Mouse (Mus musculus): Measurements from ENCODE around the gene Lpo. TPM values are rescaled to one million over a fixed set of nuclear protein-coding genes. Genes with fewer than 3 reads are reported as not detected.
A peak's percentile ranks its signal among the peaks of the same experiment; 100 is the strongest.

The Lpo gene
- polyA plus RNA-seq, 1 experiment, result 0.50 TPM

DNA sequence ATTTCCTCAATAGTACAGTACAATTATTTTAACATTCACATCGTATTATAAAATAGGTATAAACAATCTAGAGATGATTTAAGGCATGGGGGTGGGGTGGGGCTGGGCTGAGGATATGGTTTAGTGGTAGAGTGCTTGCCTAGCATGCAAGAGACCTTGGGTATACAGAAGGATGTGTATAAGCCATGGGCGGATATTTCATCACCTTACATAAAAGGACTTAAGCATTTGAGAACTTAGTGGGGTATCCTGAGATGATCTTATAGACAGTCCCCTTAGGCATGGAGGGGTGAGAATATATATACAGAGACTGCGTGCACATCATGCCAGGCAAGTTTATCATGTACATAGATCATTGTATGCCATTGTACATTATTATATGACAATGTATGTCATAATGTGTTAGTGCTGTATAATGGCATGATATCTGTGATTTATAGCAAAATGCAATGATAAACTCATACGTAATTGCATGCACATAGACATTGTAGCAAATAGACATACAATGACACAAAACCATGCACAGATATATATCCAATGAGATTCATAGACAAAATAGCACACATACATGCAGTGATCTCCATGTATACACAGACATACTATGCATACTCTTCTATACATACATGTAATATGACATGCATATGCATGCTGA lies 69.0 kb downstream of the Lpo start:
- Histone ChIP-seq H3K4me1 (ENCODE audit: control insufficient read depth, insufficient read depth, low read length) (no peaks in the 10 kb centered on the region), H3K36me3 (ENCODE audit: control insufficient read depth, insufficient read depth, low read length) (no peaks in the 10 kb centered on the region), H3K27me3 (replicated peaks; ENCODE audit: control insufficient read depth, insufficient read depth, low read length) (no peaks in the 10 kb centered on the region), H3K27ac (ENCODE audit: insufficient read depth, low read depth, low read length) (no peak overlapping the region), H3K4me3 (ENCODE audit: insufficient read depth, low read depth, low read length) (no peak overlapping the region)
- TF ChIP-seq POLR2A (IDR thresholded peaks at IDR 0.05; ENCODE audit: low read depth, low read length) (no peak), CTCF (conservative IDR thresholded peaks at IDR 0.05; ENCODE audit: insufficient read depth, insufficient read length, low read depth, low read length) (no peak)
- WGBS, result 72% methylated on average over 4 of the region's 4 CpGs
- no peak for DNase-seq

GRCm38 (mm10) chr11:87758161-87758911 lies 69.8 kb downstream of the Lpo start:
- no peak for DNase-seq
- Histone ChIP-seq H3K4me3 (ENCODE audit: insufficient read depth, low read depth, low read length) (no peak overlapping the region), H3K27ac (ENCODE audit: insufficient read depth, low read depth, low read length) (no peak overlapping the region), H3K36me3 (ENCODE audit: control insufficient read depth, insufficient read depth, low read length) (no peaks in the 10 kb centered on the region), H3K4me1 (ENCODE audit: control insufficient read depth, insufficient read depth, low read length) (no peaks in the 10 kb centered on the region), H3K27me3 (replicated peaks; ENCODE audit: control insufficient read depth, insufficient read depth, low read length) (no peaks in the 10 kb centered on the region)
- 80% methylated on average over 7 of the region's 7 CpGs for WGBS
- TF ChIP-seq CTCF (conservative IDR thresholded peaks at IDR 0.05; ENCODE audit: insufficient read depth, insufficient read length, low read depth, low read length) (no peak), POLR2A (IDR thresholded peaks at IDR 0.05; ENCODE audit: low read depth, low read length) (no peak)

DNA sequence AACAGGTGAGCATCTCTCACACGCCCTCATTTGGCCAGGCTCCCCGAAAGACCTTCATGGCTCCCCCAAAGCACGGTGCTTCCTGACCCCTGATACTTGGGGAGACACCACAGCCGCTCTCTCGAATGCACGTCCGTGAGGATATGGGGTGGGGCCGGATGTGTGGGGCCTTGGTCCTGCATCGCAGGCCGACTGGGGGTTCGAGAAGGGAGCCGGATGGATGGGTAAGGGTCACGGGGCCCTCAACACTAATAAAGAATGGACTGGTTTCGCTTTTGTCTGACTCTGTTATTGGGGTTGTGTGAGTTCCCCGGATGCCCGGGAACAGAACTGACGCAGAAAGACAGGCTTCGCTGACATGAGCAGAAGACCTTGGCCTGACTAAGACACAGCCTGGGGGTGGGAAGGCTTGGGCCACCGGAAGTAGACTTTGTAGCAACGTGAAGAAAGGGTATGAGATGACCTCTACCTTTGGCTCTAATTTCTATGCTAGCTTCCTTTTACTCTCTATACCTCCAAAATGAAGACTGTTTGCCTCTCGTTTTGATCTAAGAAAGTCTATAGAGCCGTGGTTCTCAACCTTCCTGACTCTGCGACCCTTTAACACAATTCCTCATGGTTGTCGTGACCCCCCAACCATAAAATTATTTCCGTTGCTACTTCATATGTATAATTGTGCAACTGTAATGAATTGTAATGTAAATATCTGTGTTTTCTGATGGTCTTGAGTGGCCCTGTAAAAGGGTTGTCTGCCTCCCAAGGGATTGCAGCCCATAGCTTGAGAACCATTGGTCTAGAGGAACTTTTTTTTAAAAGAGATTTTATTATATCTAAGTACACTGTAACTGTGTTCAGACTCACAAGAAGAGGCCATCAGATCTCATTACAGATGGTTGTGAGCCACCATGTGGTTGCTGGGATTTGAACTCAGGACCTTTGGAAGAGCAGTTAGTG lies 70.8 kb downstream of the Lpo start:
- TF ChIP-seq POLR2A (IDR thresholded peaks at IDR 0.05; ENCODE audit: low read depth, low read length) (no peak), CTCF (conservative IDR thresholded peaks at IDR 0.05; ENCODE audit: insufficient read depth, insufficient read length, low read depth, low read length) (no peak)
- peak overlapping the region; percentile 35 for H3K4me3 ChIP-seq (ENCODE audit: insufficient read depth, low read depth, low read length)
- no peak overlapping the region for H3K27ac ChIP-seq (ENCODE audit: insufficient read depth, low read depth, low read length)
- H3K27me3 ChIP-seq (replicated peaks; ENCODE audit: control insufficient read depth, insufficient read depth, low read length), result no peaks in the 10 kb centered on the region
- no peaks in the 10 kb centered on the region for H3K4me1 ChIP-seq (ENCODE audit: control insufficient read depth, insufficient read depth, low read length)
- no peak for DNase-seq
- WGBS, result 83% methylated on average over 25 of the region's 25 CpGs
- no peaks in the 10 kb centered on the region for H3K36me3 ChIP-seq (ENCODE audit: control insufficient read depth, insufficient read depth, low read length)

Other genes starting within 250 kb of the Lpo start
- gene Mtmr4, start 236.1 kb downstream of the Lpo start, polyA plus RNA-seq (2012; rRNA removed), result 26.0 and 29.3 TPM in 2 replicates
- gene Hsf5, start 211.1 kb downstream of the Lpo start, polyA plus RNA-seq (2012; rRNA removed), result 0.05 and 0.12 TPM in 2 replicates
- gene Rnf43, start 165.6 kb downstream of the Lpo start, polyA plus RNA-seq (2012; rRNA removed), result 4.0 and 4.6 TPM in 2 replicates
- 96.9 and 135 TPM in 2 replicates for gene Supt4a, start 90.7 kb downstream of the Lpo start, polyA plus RNA-seq (2012; rRNA removed)
- 3.1 and 4.2 TPM in 2 replicates for gene Tspoap1, start 67.7 kb downstream of the Lpo start, polyA plus RNA-seq (2012; rRNA removed)
- 0.05 TPM in 1 of 2 replicates, not detected in the other for gene Mpo, start 34.7 kb downstream of the Lpo start, polyA plus RNA-seq (2012; rRNA removed)
- gene Mks1, start 24.9 kb upstream of the Lpo start, polyA plus RNA-seq (2012; rRNA removed), result 9.6 and 11.3 TPM in 2 replicates
- gene Epx, start 47.2 kb upstream of the Lpo start, polyA plus RNA-seq (2012; rRNA removed), result not detected in 2 replicates
- not detected in 2 replicates for gene Olfr462, start 64.0 kb upstream of the Lpo start, polyA plus RNA-seq (2012; rRNA removed)
- not detected in 2 replicates for gene Olfr463, start 69.1 kb upstream of the Lpo start, polyA plus RNA-seq (2012; rRNA removed)
- not detected in 2 replicates for gene Olfr464, start 92.7 kb upstream of the Lpo start, polyA plus RNA-seq (2012; rRNA removed)
- gene Dynll2, start 159.2 kb upstream of the Lpo start, polyA plus RNA-seq (2012; rRNA removed), result 136 and 169 TPM in 2 replicates
- 56.6 and 59.8 TPM in 2 replicates for gene Srsf1, start 219.1 kb upstream of the Lpo start, polyA plus RNA-seq (2012; rRNA removed)
- gene Vezf1, start 240.0 kb upstream of the Lpo start, polyA plus RNA-seq (2012; rRNA removed), result 17.9 and 21.4 TPM in 2 replicates